Mouse (Mus musculus): ENCODE measurements around the gene Mreg. TPM values are rescaled to one million over a fixed set of nuclear protein-coding genes. Genes with fewer than 3 reads are reported as not detected.
A peak's percentile ranks its signal among the peaks of the same experiment; 100 is the strongest.
"Not testable (repeated sequence)": the region's sequence is repeated elsewhere in the genome, so short reads cannot be mapped to it uniquely, and the experiment has no call there.

Gene Mreg
- 0.61 and 0.79 TPM in 2 replicates for polyA plus RNA-seq (2012; rRNA removed)

DNA sequence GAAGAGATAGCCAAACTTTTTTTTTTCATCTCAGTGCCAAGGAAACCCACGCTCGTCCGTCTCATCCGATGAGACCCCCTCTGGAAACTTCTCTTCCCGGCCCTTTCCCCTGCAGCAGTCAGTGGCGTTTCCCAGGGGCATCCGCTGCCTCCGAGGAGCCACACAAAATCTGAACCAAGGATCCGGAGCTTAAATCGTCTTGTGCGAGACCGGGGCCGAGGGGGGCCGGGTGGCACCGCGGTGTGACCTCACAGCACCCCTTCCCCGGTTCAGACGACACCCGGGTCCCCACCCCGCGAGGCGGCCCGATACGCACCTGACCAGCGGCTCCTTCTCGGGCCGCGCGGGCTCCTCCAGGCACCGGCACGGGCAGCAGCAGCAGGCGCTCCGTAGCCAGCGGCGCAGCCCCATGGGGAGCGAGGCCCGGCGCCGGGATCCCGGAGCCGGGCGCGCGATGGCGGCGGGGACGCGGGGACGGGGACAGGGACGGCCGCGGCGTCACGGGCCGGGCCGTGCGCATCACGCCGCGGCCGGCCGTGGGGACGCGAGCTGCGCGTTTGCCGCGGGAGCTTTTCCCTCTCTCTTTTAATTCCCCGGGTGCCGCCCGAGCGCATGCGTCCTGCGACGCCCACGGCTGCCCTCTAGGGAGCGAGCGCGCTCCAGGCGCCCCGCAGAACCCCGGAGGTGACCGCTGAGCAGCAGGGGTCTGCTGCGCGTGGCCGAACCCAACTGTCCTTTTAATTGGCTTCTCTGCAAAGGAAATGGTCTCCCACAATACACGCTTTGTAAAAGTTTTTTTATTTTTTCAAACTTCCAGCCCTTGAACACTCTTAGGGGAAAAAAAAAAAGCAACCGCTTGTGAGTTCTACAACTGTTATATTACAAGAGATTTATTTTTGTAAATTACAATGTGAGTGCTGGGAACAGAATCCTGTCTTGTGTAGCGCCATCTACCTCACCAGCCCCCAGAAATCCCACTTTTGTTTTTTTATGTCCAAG, at the start of gene Mreg:
Gene Mreg, minus strand, starts transcription at position 607 of the 999 bp plus-strand sequence.
- TF ChIP-seq CTCF (IDR thresholded peaks at IDR 0.05; ENCODE audit: borderline replicate concordance, extremely low read depth, insufficient read depth, insufficient read length): peak; percentile 30; the same call in 1 of the 2 replicates
- TF ChIP-seq POLR2A (IDR thresholded peaks at IDR 0.05; ENCODE audit: borderline replicate concordance, extremely low read depth, insufficient read depth, insufficient read length, poor library complexity, severe bottlenecking): peak; percentile 46; the same call in 1 of the 2 replicates
- DNase-seq (ENCODE audit: low read depth): peak; percentile 76

DNA sequence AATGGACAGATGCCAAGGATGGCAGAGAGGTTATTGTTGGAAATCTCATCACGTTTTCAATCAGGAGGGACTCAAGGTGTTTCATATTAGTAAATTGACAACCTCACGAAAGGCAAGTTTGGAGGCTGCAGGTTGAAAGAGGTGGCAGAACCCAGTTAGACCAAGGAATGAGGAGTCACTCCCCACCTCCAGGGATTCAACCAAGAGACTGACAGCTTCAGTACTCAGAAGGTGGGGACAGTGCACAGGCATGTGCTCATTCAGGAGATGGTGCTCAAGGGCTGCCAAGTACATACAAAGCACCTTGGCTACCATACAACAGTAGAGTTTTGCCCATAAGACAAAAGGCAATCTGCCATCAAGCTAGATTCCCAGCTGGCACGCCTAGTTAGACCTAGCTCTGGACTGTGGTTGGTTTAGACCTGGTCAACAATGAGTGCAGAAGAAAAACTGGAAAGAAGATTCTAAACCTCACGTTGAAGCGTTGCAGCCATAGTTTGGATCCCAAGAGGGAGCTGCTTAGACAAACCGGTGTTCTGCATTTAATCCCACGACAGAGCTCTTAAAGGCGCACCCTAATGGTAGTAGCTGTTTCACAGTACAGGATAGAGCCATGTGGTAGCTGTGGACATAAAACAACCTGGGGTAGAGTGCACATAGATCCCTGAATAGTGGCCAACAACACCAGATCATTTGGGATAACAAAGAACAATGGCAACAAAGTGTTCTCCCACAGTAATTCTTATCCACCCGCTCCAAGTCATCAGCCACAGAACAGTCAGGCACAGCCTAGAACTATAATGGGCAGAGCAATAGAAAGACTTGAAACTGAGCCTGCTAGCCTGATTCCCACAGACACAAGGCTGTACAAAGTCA, 44.5 kb upstream of the Mreg start:
- TF ChIP-seq CTCF (IDR thresholded peaks at IDR 0.05; ENCODE audit: borderline replicate concordance, extremely low read depth, insufficient read depth, insufficient read length): no peak
- TF ChIP-seq POLR2A (IDR thresholded peaks at IDR 0.05; ENCODE audit: borderline replicate concordance, extremely low read depth, insufficient read depth, insufficient read length, poor library complexity, severe bottlenecking): no peak
- peak; percentile 48 for DNase-seq (ENCODE audit: low read depth)

DNA sequence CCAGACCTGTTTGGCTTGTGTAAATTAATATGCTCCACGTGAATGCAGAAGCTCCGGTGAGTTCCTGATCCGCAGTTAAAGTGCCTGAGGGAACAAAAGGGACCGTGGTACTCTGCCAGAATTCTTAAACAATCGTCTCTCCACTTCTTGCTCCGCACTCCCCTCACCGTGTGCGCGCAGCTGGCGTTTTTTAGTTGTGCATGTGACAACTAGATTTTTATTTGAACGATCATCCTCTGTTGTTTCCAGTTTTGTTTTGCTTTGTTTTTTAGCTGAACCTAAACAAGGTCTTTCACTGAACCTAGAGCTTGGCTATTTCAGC, 43.7 kb upstream of the Mreg start:
- TF ChIP-seq CTCF (IDR thresholded peaks at IDR 0.05; ENCODE audit: borderline replicate concordance, extremely low read depth, insufficient read depth, insufficient read length) (no peak), POLR2A (IDR thresholded peaks at IDR 0.05; ENCODE audit: borderline replicate concordance, extremely low read depth, insufficient read depth, insufficient read length, poor library complexity, severe bottlenecking) (no peak)
- no peak for DNase-seq (ENCODE audit: low read depth)

DNA sequence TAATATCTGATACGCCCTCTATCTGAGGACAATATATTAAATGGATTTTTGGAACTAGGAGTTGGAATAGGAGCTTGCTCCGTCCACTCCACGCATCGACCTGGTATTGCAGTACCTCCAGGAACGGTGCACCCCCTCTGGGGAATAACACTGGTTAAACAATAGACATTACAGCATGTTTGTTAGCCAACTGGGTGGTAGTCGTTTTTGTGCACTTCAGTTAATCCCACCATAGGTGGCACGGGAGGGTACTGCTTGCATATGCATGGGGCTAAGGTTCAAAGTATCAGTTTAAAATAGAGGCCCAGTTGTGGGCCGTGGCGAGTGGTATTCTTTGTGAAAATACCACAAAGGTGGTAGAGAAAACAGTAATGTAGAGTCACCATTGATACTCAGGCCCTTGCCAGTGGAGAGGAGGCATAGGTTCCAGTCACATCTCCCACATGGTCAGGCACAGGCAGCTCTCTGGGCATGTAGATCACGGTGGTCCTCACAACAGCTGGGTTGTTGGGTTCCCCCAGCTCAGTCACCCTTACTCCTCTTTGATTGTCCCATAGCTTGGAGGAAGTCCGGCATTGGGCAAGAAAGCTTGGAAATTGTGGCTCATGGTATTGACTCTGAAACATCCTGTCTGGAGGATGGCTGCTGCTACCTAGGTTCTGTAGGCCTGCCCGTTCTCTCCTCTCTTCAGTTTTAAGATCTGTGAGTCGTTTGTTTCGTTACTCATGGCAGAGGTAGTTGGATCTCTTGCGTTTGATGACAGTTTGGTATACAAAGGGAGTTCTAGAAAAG, 43.2 kb upstream of the Mreg start:
- TF ChIP-seq CTCF (IDR thresholded peaks at IDR 0.05; ENCODE audit: borderline replicate concordance, extremely low read depth, insufficient read depth, insufficient read length): no peak; the same call in 1 of the 2 replicates
- no peak; the same call in 1 of the 2 replicates for TF ChIP-seq POLR2A (IDR thresholded peaks at IDR 0.05; ENCODE audit: borderline replicate concordance, extremely low read depth, insufficient read depth, insufficient read length, poor library complexity, severe bottlenecking)
- DNase-seq (ENCODE audit: low read depth): peak; percentile 95

DNA sequence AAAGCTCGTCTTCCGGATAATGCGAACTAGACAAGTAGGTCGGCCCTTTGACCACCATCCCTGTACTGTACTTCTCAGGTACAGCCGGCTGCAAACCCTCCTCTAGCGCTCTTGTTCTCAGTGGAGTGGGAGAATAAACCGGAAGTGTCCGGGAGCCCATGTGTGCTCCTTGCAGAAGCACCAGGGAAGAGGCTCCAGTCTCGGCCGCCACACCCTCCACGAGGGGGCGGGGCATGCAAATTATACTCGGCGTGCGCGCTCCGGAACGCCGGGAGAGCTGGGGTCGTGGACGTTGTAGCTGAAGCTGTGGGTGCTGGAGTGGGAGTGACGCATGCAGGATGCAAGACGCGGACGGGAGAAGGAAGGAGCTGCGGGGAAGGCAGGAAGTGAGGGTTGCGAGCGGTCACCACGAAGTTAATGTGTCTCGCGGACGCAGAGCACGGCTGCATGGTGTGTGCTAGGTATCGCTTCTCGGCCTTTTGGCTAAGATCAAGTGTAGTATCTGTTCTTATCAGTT, 42.5 kb upstream of the Mreg start:
- DNase-seq (ENCODE audit: low read depth): peak; percentile 96
- TF ChIP-seq CTCF (IDR thresholded peaks at IDR 0.05; ENCODE audit: borderline replicate concordance, extremely low read depth, insufficient read depth, insufficient read length) (no peak), POLR2A (IDR thresholded peaks at IDR 0.05; ENCODE audit: borderline replicate concordance, extremely low read depth, insufficient read depth, insufficient read length, poor library complexity, severe bottlenecking) (peak; percentile 15; the same call in 1 of the 2 replicates)

DNA sequence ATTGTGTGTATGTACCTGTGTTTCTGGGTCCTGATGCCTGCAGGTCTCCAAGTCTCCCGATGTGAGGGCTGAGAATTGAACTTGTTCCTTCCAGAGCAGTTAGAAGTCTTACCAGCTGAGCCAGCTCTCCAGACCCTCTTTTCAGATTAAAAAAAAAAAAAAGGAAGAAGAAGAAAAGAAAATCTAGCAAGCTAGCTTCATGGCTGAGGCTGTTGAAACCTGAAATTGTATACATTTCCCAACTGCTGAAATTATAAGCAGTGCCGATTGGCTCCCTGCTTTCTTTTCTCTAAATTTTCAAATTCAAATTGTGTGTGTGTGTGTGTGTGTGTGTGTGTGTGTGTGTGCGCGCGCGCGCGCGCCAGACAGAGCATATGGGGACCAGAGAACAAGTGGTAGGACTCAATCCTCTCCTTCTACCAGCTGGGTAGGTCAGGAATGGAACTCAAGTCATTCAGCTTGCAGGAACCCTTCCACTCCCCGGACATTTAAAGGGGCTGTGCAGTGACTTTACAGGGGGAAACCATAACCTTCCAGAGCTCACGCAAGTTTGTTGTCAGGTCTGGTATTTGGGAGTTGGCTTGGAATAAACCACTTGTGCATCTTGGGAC, 41.9 kb upstream of the Mreg start:
- peak; percentile 58 for DNase-seq (ENCODE audit: low read depth)
- TF ChIP-seq CTCF (IDR thresholded peaks at IDR 0.05; ENCODE audit: borderline replicate concordance, extremely low read depth, insufficient read depth, insufficient read length): no peak
- TF ChIP-seq POLR2A (IDR thresholded peaks at IDR 0.05; ENCODE audit: borderline replicate concordance, extremely low read depth, insufficient read depth, insufficient read length, poor library complexity, severe bottlenecking): no peak

DNA sequence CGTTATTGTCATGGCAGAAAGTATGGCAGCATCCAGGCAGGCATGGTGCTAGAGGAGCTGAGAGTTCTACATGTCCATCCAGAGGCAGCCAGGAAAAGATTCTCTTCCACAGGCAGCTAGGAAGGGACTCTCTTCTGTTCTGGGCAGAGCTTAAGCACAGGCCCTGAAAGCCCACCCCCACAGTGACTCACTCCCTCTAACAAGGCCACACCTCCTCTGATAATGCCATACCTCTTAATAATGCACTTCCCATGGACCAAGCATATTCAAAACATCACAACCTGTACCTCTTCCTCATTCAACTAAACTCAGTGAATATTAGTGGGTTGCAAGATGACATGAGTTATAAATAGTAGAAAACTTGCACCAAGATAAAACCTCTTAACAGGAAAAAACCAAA, 39.7 kb upstream of the Mreg start:
- no peak for TF ChIP-seq CTCF (IDR thresholded peaks at IDR 0.05; ENCODE audit: borderline replicate concordance, extremely low read depth, insufficient read depth, insufficient read length)
- DNase-seq (ENCODE audit: low read depth): no peak

DNA sequence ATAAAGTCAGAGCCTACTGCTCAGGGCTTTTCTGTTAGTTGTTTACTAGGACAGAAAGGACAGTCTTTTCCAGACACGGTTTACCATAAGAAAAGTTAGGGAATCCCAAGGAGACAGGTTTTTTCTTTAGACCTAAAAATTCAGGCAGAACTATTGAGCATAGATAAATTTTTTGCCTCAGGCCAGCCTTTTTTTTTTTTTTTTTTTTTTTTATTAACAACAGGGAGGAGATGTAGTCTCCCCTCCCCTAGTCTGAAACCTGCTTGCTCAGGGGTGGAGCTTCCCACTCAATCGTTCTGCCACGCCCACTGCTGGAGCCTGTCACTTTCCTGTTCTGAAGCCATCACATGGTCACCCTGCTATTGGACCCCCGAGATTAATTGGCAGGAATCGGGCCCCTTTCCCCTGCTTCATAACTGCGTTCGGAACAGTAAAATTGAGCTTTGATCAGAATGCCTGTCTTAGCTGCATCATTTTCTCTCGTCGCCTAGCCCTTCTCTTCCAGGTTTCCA, 36.2 kb upstream of the Mreg start:
- not testable (repeated sequence) for DNase-seq (ENCODE audit: low read depth)

DNA sequence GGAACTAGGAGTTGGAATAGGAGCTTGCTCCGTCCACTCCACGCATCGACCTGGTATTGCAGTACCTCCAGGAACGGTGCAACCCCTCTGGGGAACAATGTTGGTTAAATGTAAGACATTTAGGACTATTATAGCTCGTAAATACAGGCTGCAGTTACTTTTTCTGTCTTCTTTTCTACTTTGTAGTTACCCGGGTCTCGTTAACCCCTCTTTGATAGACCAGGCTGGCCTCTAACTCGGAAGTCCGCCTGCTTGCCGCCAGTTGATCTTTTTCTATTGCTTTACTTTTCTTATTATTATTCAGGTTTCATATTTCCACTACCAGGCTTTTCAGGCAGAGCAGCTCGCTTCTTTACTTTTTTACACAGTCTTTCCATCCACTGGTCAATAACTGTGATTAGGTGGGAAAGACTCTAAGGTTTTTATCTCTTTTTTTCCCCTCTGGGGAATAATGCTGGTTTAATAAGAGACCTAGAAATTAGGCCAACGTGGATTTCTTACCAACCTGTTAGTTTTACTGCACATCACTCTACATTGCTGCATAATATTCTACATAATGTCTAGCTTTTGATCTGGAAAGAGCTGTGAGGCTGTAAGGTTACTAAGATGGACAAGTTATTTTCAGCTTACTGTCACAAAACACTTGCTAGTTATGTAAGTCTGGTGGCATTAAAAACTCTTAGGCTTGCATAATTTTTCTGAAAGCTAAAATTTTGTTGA, 32.4 kb upstream of the Mreg start:
- TF ChIP-seq POLR2A (IDR thresholded peaks at IDR 0.05; ENCODE audit: borderline replicate concordance, extremely low read depth, insufficient read depth, insufficient read length, poor library complexity, severe bottlenecking) (0 out of 2 replicates have a peak, but pooled peaks have one; percentile 30), CTCF (IDR thresholded peaks at IDR 0.05; ENCODE audit: borderline replicate concordance, extremely low read depth, insufficient read depth, insufficient read length) (no peak)
- DNase-seq (ENCODE audit: low read depth): peak; percentile 93

All from brain, embryonic 14.5 days (tissue).